Mouse (Mus musculus) ovary, adult 2 months (tissue): ENCODE results near the gene Smc1b. TPM values are rescaled to one million over a fixed set of nuclear protein-coding genes. Genes with fewer than 3 reads are reported as not detected.

Experiments used
- polyA plus RNA-seq: library from polyadenylated mRNA; depleted of rRNA; stranded (reverse); fragments of >200 nt; gene quantifications from 2 replicates; pipeline ENCODE4 v1.2.3, GENCODE M21; 2012; rRNA removed

Smc1b gene
- 0.06 and 0.33 TPM in 2 replicates for polyA plus RNA-seq

GRCm38 (mm10) chr15:85131275-85132192, at the start of gene Smc1b, which contains the start of gene Ribc2:
Smc1b (minus strand) TSS chr15:85131964.
Ribc2 (plus strand) TSS chr15:85132078.

GRCm38 (mm10) chr15:85028648-85029047, 103.1 kb downstream of the Smc1b start, which contains the start of gene Fam118a:
Fam118a (plus strand) TSS chr15:85028948.

GRCm38 (mm10) chr15:85016951-85017664, 114.7 kb downstream of the Smc1b start, which contains the start of gene Upk3a:
Upk3a (plus strand) TSS chr15:85017141.

Other genes starting within 250 kb of the Smc1b start
- gene Gm29666, start 211.9 kb downstream of the Smc1b start, polyA plus RNA-seq: 0.20 and 0.21 TPM in 2 replicates
- gene Nup50, start 208.6 kb downstream of the Smc1b start, polyA plus RNA-seq: 6.3 and 6.7 TPM in 2 replicates
- 34.1 and 37.9 TPM in 2 replicates for gene 5031439G07Rik, start 143.4 kb downstream of the Smc1b start, polyA plus RNA-seq
- gene Upk3a, start 114.8 kb downstream of the Smc1b start, polyA plus RNA-seq: 0.77 and 1.4 TPM in 2 replicates
- 11.6 and 14.0 TPM in 2 replicates for gene Fam118a, start 103.0 kb downstream of the Smc1b start, polyA plus RNA-seq
- gene Ribc2, start 114 bp upstream of the Smc1b start, polyA plus RNA-seq: 0.40 and 0.46 TPM in 2 replicates
- gene Fbln1, start 74.0 kb upstream of the Smc1b start, polyA plus RNA-seq: 351 and 388 TPM in 2 replicates
- gene Atxn10, start 204.3 kb upstream of the Smc1b start, polyA plus RNA-seq: 189 and 216 TPM in 2 replicates